Mouse (Mus musculus): ENCODE measurements around the gene Atg9a.

The Atg9a gene

GRCm38 (mm10) chr1:75160256-75160617, 31.8 kb downstream of the Atg9a start:
- no peak for DNase-seq

- no peak for DNase-seq
These were observed 32.3 kb downstream of the Atg9a start for GRCm38 (mm10) chr1:75159540-75160255.

- DNase-seq = no peak
These were observed 33.0 kb downstream of the Atg9a start for GRCm38 (mm10) chr1:75158990-75159389.

GRCm38 (mm10) chr1:75155837-75156236, 36.2 kb downstream of the Atg9a start:
- DNase-seq = no peak

- no peak for DNase-seq
These were observed 43.3 kb downstream of the Atg9a start for GRCm38 (mm10) chr1:75148727-75149126.

- DNase-seq = peak; percentile 46
These were observed 44.4 kb downstream of the Atg9a start for GRCm38 (mm10) chr1:75147411-75148135.

- no peak for DNase-seq
These were observed 46.4 kb downstream of the Atg9a start for GRCm38 (mm10) chr1:75145589-75145988.

GRCm38 (mm10) chr1:75142301-75143261, 49.4 kb downstream of the Atg9a start, which contains the start of the genes Cnppd1 and Retreg2:
Cnppd1 (minus strand) TSS chr1:75142711.
Retreg2 (plus strand) TSS chr1:75142778.
- peak; percentile 98 for DNase-seq

- peak; percentile 79 for DNase-seq
These were observed 50.4 kb downstream of the Atg9a start for GRCm38 (mm10) chr1:75141486-75142190.

GRCm38 (mm10) chr1:75140601-75141190, 51.3 kb downstream of the Atg9a start:
- peak; percentile 34 for DNase-seq

GRCm38 (mm10) chr1:75138448-75138847, 53.5 kb downstream of the Atg9a start:
- DNase-seq = no peak

GRCm38 (mm10) chr1:75136730-75137129, 55.3 kb downstream of the Atg9a start:
- DNase-seq = no peak

GRCm38 (mm10) chr1:75136293-75136692, 55.7 kb downstream of the Atg9a start:
- no peak for DNase-seq

GRCm38 (mm10) chr1:75133421-75134207, 58.4 kb downstream of the Atg9a start, which contains the start of gene Slc23a3:
Slc23a3 (minus strand) TSS chr1:75133890.
- peak; percentile 74 for DNase-seq
